Mouse (Mus musculus): ENCODE measurements around the gene Nup160. TPM values are rescaled to one million over a fixed set of nuclear protein-coding genes. Genes with fewer than 3 reads are reported as not detected.

The Nup160 gene
- polyA plus RNA-seq, 1 experiment: 133 TPM

- H3K27me3 ChIP-seq (ENCODE audit: control insufficient read depth, insufficient read depth, low read length, poor library complexity, severe bottlenecking): no peaks in the 10 kb centered on the region
- no peak overlapping the region for H3K9ac ChIP-seq (ENCODE audit: low read depth, poor library complexity, severe bottlenecking)
- no peaks in the 10 kb centered on the region for H3K9me3 ChIP-seq (replicated peaks; ENCODE audit: control insufficient read depth, insufficient read depth, low read length, poor library complexity, severe bottlenecking)
- H3K36me3 ChIP-seq (ENCODE audit: control insufficient read depth, insufficient read depth, low read length, poor library complexity, severe bottlenecking): peaks cover 66% of the 10 kb centered on the region
- TF ChIP-seq EP300 (IDR thresholded peaks at IDR 0.05; ENCODE audit: insufficient read depth, low read depth, low read length) (no peak), POLR2A (IDR thresholded peaks at IDR 0.05; ENCODE audit: insufficient read depth, low read length) (no peak), CTCF (IDR thresholded peaks at IDR 0.05; ENCODE audit: low read depth, low read length) (no peak)
- H3K4me3 ChIP-seq (ENCODE audit: low read depth, low read length): no peak overlapping the region
- H3K27ac ChIP-seq (ENCODE audit: insufficient read depth, low read length): no peak overlapping the region
- H3K4me1 ChIP-seq (ENCODE audit: control insufficient read depth, insufficient read depth, low read length): no peaks in the 10 kb centered on the region
Observed at GRCm38 (mm10) chr2:90717366-90717765, 40.4 kb downstream of the Nup160 start.

GRCm38 (mm10) chr2:90717948-90718347, 40.9 kb downstream of the Nup160 start:
- H3K27me3 ChIP-seq (ENCODE audit: control insufficient read depth, insufficient read depth, low read length, poor library complexity, severe bottlenecking): no peaks in the 10 kb centered on the region
- H3K27ac ChIP-seq (ENCODE audit: insufficient read depth, low read length): no peak overlapping the region
- H3K9me3 ChIP-seq (replicated peaks; ENCODE audit: control insufficient read depth, insufficient read depth, low read length, poor library complexity, severe bottlenecking): no peaks in the 10 kb centered on the region
- H3K36me3 ChIP-seq (ENCODE audit: control insufficient read depth, insufficient read depth, low read length, poor library complexity, severe bottlenecking): peaks cover 60% of the 10 kb centered on the region
- no peaks in the 10 kb centered on the region for H3K4me1 ChIP-seq (ENCODE audit: control insufficient read depth, insufficient read depth, low read length)
- no peak overlapping the region for H3K9ac ChIP-seq (ENCODE audit: low read depth, poor library complexity, severe bottlenecking)
- no peak overlapping the region for H3K4me3 ChIP-seq (ENCODE audit: low read depth, low read length)
- TF ChIP-seq CTCF (IDR thresholded peaks at IDR 0.05; ENCODE audit: low read depth, low read length): no peak
- no peak for TF ChIP-seq EP300 (IDR thresholded peaks at IDR 0.05; ENCODE audit: insufficient read depth, low read depth, low read length)
- no peak for TF ChIP-seq POLR2A (IDR thresholded peaks at IDR 0.05; ENCODE audit: insufficient read depth, low read length)

- Histone ChIP-seq H3K27ac (ENCODE audit: insufficient read depth, low read length) (no peak overlapping the region), H3K9ac (ENCODE audit: low read depth, poor library complexity, severe bottlenecking) (no peak overlapping the region), H3K4me1 (ENCODE audit: control insufficient read depth, insufficient read depth, low read length) (no peaks in the 10 kb centered on the region), H3K36me3 (ENCODE audit: control insufficient read depth, insufficient read depth, low read length, poor library complexity, severe bottlenecking) (peaks cover 65% of the 10 kb centered on the region), H3K4me3 (ENCODE audit: low read depth, low read length) (no peak overlapping the region), H3K9me3 (replicated peaks; ENCODE audit: control insufficient read depth, insufficient read depth, low read length, poor library complexity, severe bottlenecking) (no peaks in the 10 kb centered on the region), H3K27me3 (ENCODE audit: control insufficient read depth, insufficient read depth, low read length, poor library complexity, severe bottlenecking) (no peaks in the 10 kb centered on the region)
- TF ChIP-seq POLR2A (IDR thresholded peaks at IDR 0.05; ENCODE audit: insufficient read depth, low read length) (no peak), EP300 (IDR thresholded peaks at IDR 0.05; ENCODE audit: insufficient read depth, low read depth, low read length) (no peak), CTCF (IDR thresholded peaks at IDR 0.05; ENCODE audit: low read depth, low read length) (no peak)
Observed at GRCm38 (mm10) chr2:90726818-90727217, 49.8 kb downstream of the Nup160 start.

GRCm38 (mm10) chr2:90735326-90735725, 58.3 kb downstream of the Nup160 start:
- Histone ChIP-seq H3K27me3 (ENCODE audit: control insufficient read depth, insufficient read depth, low read length, poor library complexity, severe bottlenecking) (no peaks in the 10 kb centered on the region), H3K9me3 (replicated peaks; ENCODE audit: control insufficient read depth, insufficient read depth, low read length, poor library complexity, severe bottlenecking) (no peaks in the 10 kb centered on the region), H3K36me3 (ENCODE audit: control insufficient read depth, insufficient read depth, low read length, poor library complexity, severe bottlenecking) (peaks cover 58% of the 10 kb centered on the region), H3K27ac (ENCODE audit: insufficient read depth, low read length) (no peak overlapping the region), H3K9ac (ENCODE audit: low read depth, poor library complexity, severe bottlenecking) (no peak overlapping the region), H3K4me3 (ENCODE audit: low read depth, low read length) (no peak overlapping the region), H3K4me1 (ENCODE audit: control insufficient read depth, insufficient read depth, low read length) (no peaks in the 10 kb centered on the region)
- no peak for TF ChIP-seq EP300 (IDR thresholded peaks at IDR 0.05; ENCODE audit: insufficient read depth, low read depth, low read length)
- no peak for TF ChIP-seq POLR2A (IDR thresholded peaks at IDR 0.05; ENCODE audit: insufficient read depth, low read length)
- TF ChIP-seq CTCF (IDR thresholded peaks at IDR 0.05; ENCODE audit: low read depth, low read length): no peak

- peaks cover 30% of the 10 kb centered on the region for H3K36me3 ChIP-seq (ENCODE audit: control insufficient read depth, insufficient read depth, low read length, poor library complexity, severe bottlenecking)
- TF ChIP-seq POLR2A (IDR thresholded peaks at IDR 0.05; ENCODE audit: insufficient read depth, low read length): no peak
- TF ChIP-seq EP300 (IDR thresholded peaks at IDR 0.05; ENCODE audit: insufficient read depth, low read depth, low read length): no peak
- TF ChIP-seq CTCF (IDR thresholded peaks at IDR 0.05; ENCODE audit: low read depth, low read length): no peak
Observed at GRCm38 (mm10) chr2:90738801-90739200, 61.8 kb downstream of the Nup160 start.

GRCm38 (mm10) chr2:90739327-90739726, 62.3 kb downstream of the Nup160 start:
- H3K27ac ChIP-seq (ENCODE audit: insufficient read depth, low read length): no peak overlapping the region
- H3K9me3 ChIP-seq (replicated peaks; ENCODE audit: control insufficient read depth, insufficient read depth, low read length, poor library complexity, severe bottlenecking): no peaks in the 10 kb centered on the region
- H3K9ac ChIP-seq (ENCODE audit: low read depth, poor library complexity, severe bottlenecking): no peak overlapping the region
- H3K36me3 ChIP-seq (ENCODE audit: control insufficient read depth, insufficient read depth, low read length, poor library complexity, severe bottlenecking): peaks cover 27% of the 10 kb centered on the region
- no peaks in the 10 kb centered on the region for H3K27me3 ChIP-seq (ENCODE audit: control insufficient read depth, insufficient read depth, low read length, poor library complexity, severe bottlenecking)
- TF ChIP-seq POLR2A (IDR thresholded peaks at IDR 0.05; ENCODE audit: insufficient read depth, low read length) (no peak), EP300 (IDR thresholded peaks at IDR 0.05; ENCODE audit: insufficient read depth, low read depth, low read length) (no peak), CTCF (IDR thresholded peaks at IDR 0.05; ENCODE audit: low read depth, low read length) (no peak)
- no peaks in the 10 kb centered on the region for H3K4me1 ChIP-seq (ENCODE audit: control insufficient read depth, insufficient read depth, low read length)
- no peak overlapping the region for H3K4me3 ChIP-seq (ENCODE audit: low read depth, low read length)

More at GRCm38 (mm10) chr2:90738801-90739200, 61.8 kb downstream of the Nup160 start:
- H3K4me3 ChIP-seq (ENCODE audit: low read depth, low read length): no peak overlapping the region
- H3K4me1 ChIP-seq (ENCODE audit: control insufficient read depth, insufficient read depth, low read length): no peaks in the 10 kb centered on the region
- no peaks in the 10 kb centered on the region for H3K9me3 ChIP-seq (replicated peaks; ENCODE audit: control insufficient read depth, insufficient read depth, low read length, poor library complexity, severe bottlenecking)
- no peaks in the 10 kb centered on the region for H3K27me3 ChIP-seq (ENCODE audit: control insufficient read depth, insufficient read depth, low read length, poor library complexity, severe bottlenecking)
- no peak overlapping the region for H3K9ac ChIP-seq (ENCODE audit: low read depth, poor library complexity, severe bottlenecking)
- no peak overlapping the region for H3K27ac ChIP-seq (ENCODE audit: insufficient read depth, low read length)

All from ES-Bruce4 (cell line).